12 mouse cellular contexts compared by ENCODE assay signal in the genomic region with DNA sequence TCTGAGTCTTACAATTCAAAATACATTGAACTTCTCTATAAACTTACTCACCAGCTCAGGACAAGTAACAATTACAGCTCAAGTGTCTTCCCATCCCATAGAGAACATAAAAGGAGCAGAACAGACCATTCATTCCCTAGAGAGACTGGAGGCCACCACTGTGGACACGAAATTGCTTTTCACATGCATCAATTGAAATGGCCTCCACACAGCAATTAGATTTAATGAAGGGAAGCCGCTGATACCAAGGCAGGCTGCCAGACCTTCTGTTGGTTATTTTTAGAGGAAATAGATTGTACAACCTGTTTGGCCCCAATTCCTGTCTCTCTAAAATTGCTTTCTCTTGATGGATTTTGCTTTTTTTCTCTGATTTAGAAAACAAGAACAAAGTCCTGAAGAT.
DNase-seq lines count a peak whose midpoint lies in the region; ATAC-seq and TF ChIP-seq lines count a peak whose summit lies in the region.
"Had no signal": no experiment of that assay in that cellular context is flagged by ENCODE, and none has a peak within 500 bp of the region (broad histone marks: within the 10 kb centered on the region; RNA-seq: fewer than 3 reads in every experiment).

No protein-coding gene starts in this region.

- no peak for DNase-seq in hindbrain, embryonic 11.5 days (ENCODE audit: low spot score)
- peak; percentile 69 for DNase-seq in Muller cell, postnatal 12 days (ENCODE audit: inconsistent ontology term)
- DNase-seq in cerebellum, adult 18-20 months: peak; percentile 24 to 27
- peak; percentile 11 to 21 for DNase-seq in layer of hippocampus, adult 2 months (ENCODE audit: low spot score in 2 of 2)
- DNase-seq: gastrocnemius, postnatal 10 days; right cerebral cortex, postnatal 25 days; thymus, postnatal 14 days had no signal

- no peaks in the 10 kb centered on the region for H3K4me1 ChIP-seq in hindbrain, embryonic 16.5 days (ENCODE audit: control insufficient read depth, insufficient read depth, low read depth, low read length)
- H3K4me1 ChIP-seq in hindbrain, embryonic 11.5 days (replicated peaks; ENCODE audit: control insufficient read depth, insufficient read depth, low read length): no peaks in the 10 kb centered on the region
- H3K4me1 ChIP-seq in heart, embryonic 12.5 days (replicated peaks): no peaks in the 10 kb centered on the region

- TF ChIP-seq CTCF in layer of hippocampus, adult 2 months (conservative IDR thresholded peaks at IDR 0.05): no peak

- H3K4me3 ChIP-seq in hindbrain, embryonic 16.5 days (ENCODE audit: low read length): no peak overlapping the region
- no peak overlapping the region for H3K4me3 ChIP-seq in hindbrain, embryonic 11.5 days (ENCODE audit: low read depth, low read length)
- no peak overlapping the region for H3K4me3 ChIP-seq in layer of hippocampus, adult 2 months
- no peak overlapping the region for H3K4me3 ChIP-seq in heart, embryonic 12.5 days

- H3K4me2 ChIP-seq in hindbrain, embryonic 16.5 days (ENCODE audit: low read length): no peak overlapping the region
- H3K4me2 ChIP-seq in hindbrain, embryonic 11.5 days (replicated peaks; ENCODE audit: low read depth, low read length): no peak overlapping the region
- H3K4me2 ChIP-seq in heart, embryonic 12.5 days: no peak overlapping the region
- H3K4me2 ChIP-seq: heart, embryonic 11.5 days; liver, embryonic 11.5 days had no signal

- H3K9me3 ChIP-seq in hindbrain, embryonic 16.5 days (ENCODE audit: control insufficient read depth, low read length): no peaks in the 10 kb centered on the region
- no peaks in the 10 kb centered on the region for H3K9me3 ChIP-seq in hindbrain, embryonic 11.5 days (ENCODE audit: control insufficient read depth, low read length)
- H3K9me3 ChIP-seq in heart, embryonic 12.5 days (replicated peaks): no peaks in the 10 kb centered on the region

- no peak overlapping the region for H3K27ac ChIP-seq in hindbrain, embryonic 16.5 days (ENCODE audit: low read depth, low read length)
- H3K27ac ChIP-seq in hindbrain, embryonic 11.5 days (ENCODE audit: low read depth, low read length): no peak overlapping the region
- H3K27ac ChIP-seq in layer of hippocampus, adult 2 months: no peak overlapping the region
- H3K27ac ChIP-seq in heart, embryonic 12.5 days (ENCODE audit: poor library complexity, severe bottlenecking): no peak overlapping the region

- no peaks in the 10 kb centered on the region for H3K36me3 ChIP-seq in hindbrain, embryonic 16.5 days (ENCODE audit: control insufficient read depth, insufficient read depth, low read length)
- H3K36me3 ChIP-seq in hindbrain, embryonic 11.5 days (ENCODE audit: control insufficient read depth, insufficient read depth, low read length): no peaks in the 10 kb centered on the region
- no peaks in the 10 kb centered on the region for H3K36me3 ChIP-seq in heart, embryonic 12.5 days

- no peak overlapping the region for H3K9ac ChIP-seq in hindbrain, embryonic 16.5 days (ENCODE audit: low read depth, low read length)
- H3K9ac ChIP-seq in hindbrain, embryonic 11.5 days (ENCODE audit: low read depth, low read length): no peak overlapping the region
- no peak overlapping the region for H3K9ac ChIP-seq in heart, embryonic 12.5 days

- 26% methylated on average over 2 of the region's 2 CpGs for WGBS in hindbrain, embryonic 16.5 days
- WGBS in hindbrain, embryonic 11.5 days: 61% methylated on average over 2 of the region's 2 CpGs
- WGBS in heart, embryonic 12.5 days: 71% methylated on average over 2 of the region's 2 CpGs

- no peaks in the 10 kb centered on the region for H3K27me3 ChIP-seq in hindbrain, embryonic 16.5 days (replicated peaks; ENCODE audit: control insufficient read depth, insufficient read depth, low read length)
- H3K27me3 ChIP-seq in hindbrain, embryonic 11.5 days (ENCODE audit: control insufficient read depth, insufficient read depth, low read length): no peaks in the 10 kb centered on the region
- H3K27me3 ChIP-seq in heart, embryonic 12.5 days (replicated peaks): no peaks in the 10 kb centered on the region

- ATAC-seq in hindbrain, embryonic 16.5 days: peak; percentile 77; the same call in 1 of the 2 replicates
- ATAC-seq in hindbrain, embryonic 11.5 days (ENCODE audit: low FRiP score): no peak
- ATAC-seq in heart, embryonic 12.5 days (ENCODE audit: insufficient number of reproducible peaks, low FRiP score): no peak
- no peak for ATAC-seq in activated CD4-positive, CD25-positive, alpha-beta regulatory T cell, adult 4 months
